Mouse (Mus musculus) E14TG2a.4 (cell line): ENCODE data around the gene Timm8a2.

Source experiments
- CTCF ChIP-seq: conservative IDR thresholded peaks from 2 replicates; pipeline ENCODE4 v1.5.1; 2014; ENCODE audit warnings: low read length
- POU5F1 ChIP-seq: IDR thresholded peaks from 2 replicates; pipeline ENCODE4 v1.6.1; 2014; ENCODE audit warnings: low read length, borderline replicate concordance

GRCm38 (mm10) chr14:121995557-121995870, 39.0 kb upstream of the Timm8a2 start:
- TF ChIP-seq CTCF (no peak), POU5F1 (no peak)
